Mouse (Mus musculus) heart, embryonic 15.5 days (tissue): ENCODE results near the gene Sox30. TPM values are rescaled to one million over a fixed set of nuclear protein-coding genes. Genes with fewer than 3 reads are reported as not detected.

Source experiments
- polyA plus RNA-seq: library from polyadenylated mRNA; unstranded; fragments of >200 nt; fragmentation: Nextera tagmentation; extraction: Ambion mirVana; gene quantifications from 2 replicates; pipeline ENCODE4 v1.2.1, GENCODE M21; 2015

Gene Sox30
- polyA plus RNA-seq, 1 experiment from 2014 or later, result 0.20 TPM

Other genes starting within 250 kb of the Sox30 start
- gene Clint1, start 128.3 kb upstream of the Sox30 start, polyA plus RNA-seq, result 44.4 and 56.0 TPM in 2 replicates
- gene Lsm11, start 35.4 kb upstream of the Sox30 start, polyA plus RNA-seq, result 5.4 and 5.5 TPM in 2 replicates
- 7.4 and 9.2 TPM in 2 replicates for gene Thg1l, start 24.8 kb upstream of the Sox30 start, polyA plus RNA-seq
- gene Gm12166, start 72.0 kb downstream of the Sox30 start, polyA plus RNA-seq, result 2.9 and 4.4 TPM in 2 replicates
- gene Adam19, start 75.7 kb downstream of the Sox30 start, polyA plus RNA-seq, result 19.6 and 26.5 TPM in 2 replicates
- gene Nipal4, start 186.2 kb downstream of the Sox30 start, polyA plus RNA-seq, result 5.3 and 6.5 TPM in 2 replicates